Mouse (Mus musculus): ENCODE data around the gene Sowaha.

DNA sequence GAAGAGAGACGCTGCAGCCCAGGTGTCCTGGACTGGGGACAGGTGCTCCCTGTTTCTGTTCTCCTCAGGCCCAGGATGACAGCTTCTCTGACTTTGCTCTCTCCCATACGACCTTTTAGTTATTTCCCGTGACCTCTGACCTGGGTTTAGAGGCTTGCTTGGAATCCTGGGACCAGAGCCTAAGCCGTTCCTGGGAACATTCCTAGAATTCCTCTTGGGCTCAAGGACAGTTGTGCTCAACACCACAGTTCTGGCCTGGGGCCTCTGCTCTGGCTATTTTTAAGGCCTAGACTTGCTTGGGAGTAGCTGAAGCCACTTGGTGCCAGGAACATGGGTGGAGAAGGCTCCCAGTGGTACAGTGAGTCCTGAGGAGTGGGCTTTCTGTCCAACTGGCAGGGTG, 45.4 kb upstream of the Sowaha start:
- no peak for TF ChIP-seq CTCF (IDR thresholded peaks at IDR 0.05; ENCODE audit: borderline replicate concordance, extremely low read depth, insufficient read depth, insufficient read length)
- no peak for TF ChIP-seq POLR2A (IDR thresholded peaks at IDR 0.05; ENCODE audit: borderline replicate concordance, extremely low read depth, insufficient read depth, insufficient read length, poor library complexity, severe bottlenecking)
